Mouse (Mus musculus): ENCODE data around the gene S100a4. TPM values are rescaled to one million over a fixed set of nuclear protein-coding genes. Genes with fewer than 3 reads are reported as not detected.
A peak's percentile ranks its signal among the peaks of the same experiment; 100 is the strongest.

The S100a4 gene
- polyA plus RNA-seq, 1 experiment: 454 TPM

GRCm38 (mm10) chr3:90615415-90615814 lies 11.8 kb downstream of the S100a4 start:
- H3K4me3 ChIP-seq (ENCODE audit: insufficient read depth, low read length): peak overlapping the region; percentile 92

GRCm38 (mm10) chr3:90615911-90616310 lies 12.3 kb downstream of the S100a4 start:
- H3K27ac ChIP-seq (ENCODE audit: insufficient read depth, low read length): peak overlapping the region; percentile 64
- peak; percentile 13; the same call in 1 of the 2 replicates for TF ChIP-seq POLR2A (IDR thresholded peaks at IDR 0.05; ENCODE audit: low read depth, low read length)
- TF ChIP-seq CTCF (IDR thresholded peaks at IDR 0.05; ENCODE audit: borderline replicate concordance, insufficient read depth, low read length): no peak
- peak overlapping the region; percentile 92 for H3K4me3 ChIP-seq (ENCODE audit: insufficient read depth, low read length)
- H3K4me1 ChIP-seq (ENCODE audit: control insufficient read depth, insufficient read depth, low read length): 0 out of 2 replicates have a peak, but pooled peaks cover 9% of the 10 kb centered on the region

More at GRCm38 (mm10) chr3:90615415-90615814, 11.8 kb downstream of the S100a4 start:
- Histone ChIP-seq H3K27ac (ENCODE audit: insufficient read depth, low read length) (peak overlapping the region; percentile 82), H3K4me1 (ENCODE audit: control insufficient read depth, insufficient read depth, low read length) (0 out of 2 replicates have a peak, but pooled peaks cover 9% of the 10 kb centered on the region)
- TF ChIP-seq POLR2A (IDR thresholded peaks at IDR 0.05; ENCODE audit: low read depth, low read length): peak; percentile 43; the same call in 1 of the 2 replicates
- peak; percentile 67; the same call in 1 of the 2 replicates for TF ChIP-seq CTCF (IDR thresholded peaks at IDR 0.05; ENCODE audit: borderline replicate concordance, insufficient read depth, low read length)

GRCm38 (mm10) chr3:90617586-90617985 lies 14.0 kb downstream of the S100a4 start:
- no peak for TF ChIP-seq CTCF (IDR thresholded peaks at IDR 0.05; ENCODE audit: borderline replicate concordance, insufficient read depth, low read length)
- peak; percentile 56; the same call in 1 of the 2 replicates for TF ChIP-seq POLR2A (IDR thresholded peaks at IDR 0.05; ENCODE audit: low read depth, low read length)
- Histone ChIP-seq H3K27ac (ENCODE audit: insufficient read depth, low read length) (no peak overlapping the region), H3K4me1 (ENCODE audit: control insufficient read depth, insufficient read depth, low read length) (peaks cover 9% of the 10 kb centered on the region; the same call in 1 of the 2 replicates), H3K4me3 (ENCODE audit: insufficient read depth, low read length) (no peak overlapping the region)

GRCm38 (mm10) chr3:90621552-90621951 lies 18.0 kb downstream of the S100a4 start:
- Histone ChIP-seq H3K4me1 (ENCODE audit: control insufficient read depth, insufficient read depth, low read length) (peaks cover 7% of the 10 kb centered on the region; the same call in 1 of the 2 replicates), H3K27ac (ENCODE audit: insufficient read depth, low read length) (no peak overlapping the region), H3K4me3 (ENCODE audit: insufficient read depth, low read length) (no peak overlapping the region)
- TF ChIP-seq POLR2A (IDR thresholded peaks at IDR 0.05; ENCODE audit: low read depth, low read length): no peak

GRCm38 (mm10) chr3:90623435-90624071 lies 20.0 kb downstream of the S100a4 start:
- no peak overlapping the region for H3K27ac ChIP-seq (ENCODE audit: insufficient read depth, low read length)
- no peak for TF ChIP-seq POLR2A (IDR thresholded peaks at IDR 0.05; ENCODE audit: low read depth, low read length)
- TF ChIP-seq CTCF (IDR thresholded peaks at IDR 0.05; ENCODE audit: borderline replicate concordance, insufficient read depth, low read length): no peak
- H3K4me1 ChIP-seq (ENCODE audit: control insufficient read depth, insufficient read depth, low read length): peaks cover 7% of the 10 kb centered on the region; the same call in 1 of the 2 replicates
- H3K4me3 ChIP-seq (ENCODE audit: insufficient read depth, low read length): no peak overlapping the region

- Histone ChIP-seq H3K27ac (ENCODE audit: insufficient read depth, low read length) (no peak overlapping the region), H3K4me3 (ENCODE audit: insufficient read depth, low read length) (no peak overlapping the region)
- TF ChIP-seq POLR2A (IDR thresholded peaks at IDR 0.05; ENCODE audit: low read depth, low read length): no peak
- TF ChIP-seq CTCF (IDR thresholded peaks at IDR 0.05; ENCODE audit: borderline replicate concordance, insufficient read depth, low read length): no peak
These were observed 21.9 kb downstream of the S100a4 start for GRCm38 (mm10) chr3:90625496-90625895.

GRCm38 (mm10) chr3:90626266-90627021 lies 22.9 kb downstream of the S100a4 start:
- TF ChIP-seq POLR2A (IDR thresholded peaks at IDR 0.05; ENCODE audit: low read depth, low read length) (no peak), CTCF (IDR thresholded peaks at IDR 0.05; ENCODE audit: borderline replicate concordance, insufficient read depth, low read length) (no peak)
- Histone ChIP-seq H3K27ac (ENCODE audit: insufficient read depth, low read length) (no peak overlapping the region), H3K4me1 (ENCODE audit: control insufficient read depth, insufficient read depth, low read length) (peaks cover 3% of the 10 kb centered on the region; the same call in 1 of the 2 replicates), H3K4me3 (ENCODE audit: insufficient read depth, low read length) (no peak overlapping the region)

More at GRCm38 (mm10) chr3:90625496-90625895, 21.9 kb downstream of the S100a4 start:
- peaks cover 7% of the 10 kb centered on the region; the same call in 1 of the 2 replicates for H3K4me1 ChIP-seq (ENCODE audit: control insufficient read depth, insufficient read depth, low read length)

- Histone ChIP-seq H3K4me3 (ENCODE audit: insufficient read depth, low read length) (no peak overlapping the region), H3K27ac (ENCODE audit: insufficient read depth, low read length) (no peak overlapping the region), H3K4me1 (ENCODE audit: control insufficient read depth, insufficient read depth, low read length) (0 out of 2 replicates have a peak, but pooled peaks cover 1% of the 10 kb centered on the region)
- TF ChIP-seq POLR2A (IDR thresholded peaks at IDR 0.05; ENCODE audit: low read depth, low read length) (no peak), CTCF (IDR thresholded peaks at IDR 0.05; ENCODE audit: borderline replicate concordance, insufficient read depth, low read length) (no peak)
These were observed 23.8 kb downstream of the S100a4 start for GRCm38 (mm10) chr3:90627366-90627765.

GRCm38 (mm10) chr3:90627807-90628206 lies 24.2 kb downstream of the S100a4 start:
- Histone ChIP-seq H3K27ac (ENCODE audit: insufficient read depth, low read length) (no peak overlapping the region), H3K4me1 (ENCODE audit: control insufficient read depth, insufficient read depth, low read length) (0 out of 2 replicates have a peak, but pooled peaks cover 1% of the 10 kb centered on the region), H3K4me3 (ENCODE audit: insufficient read depth, low read length) (no peak overlapping the region)
- TF ChIP-seq POLR2A (IDR thresholded peaks at IDR 0.05; ENCODE audit: low read depth, low read length) (no peak), CTCF (IDR thresholded peaks at IDR 0.05; ENCODE audit: borderline replicate concordance, insufficient read depth, low read length) (peak; percentile 83)

Data from embryonic fibroblast, embryonic 13.5 days (primary cell).